Mouse (Mus musculus) kidney, postnatal 0 days (tissue): ENCODE measurements around the gene Gm14819. TPM values are rescaled to one million over a fixed set of nuclear protein-coding genes. Genes with fewer than 3 reads are reported as not detected.
"Not testable (repeated sequence)": the region's sequence is repeated elsewhere in the genome, so short reads cannot be mapped to it uniquely, and the experiment has no call there.

Experiments used
- ATAC-seq: fragments of 200-750 bp; cut with Nextera tagmentation; replicated peaks from 2 replicates; pipeline ENCODE4 v1.8.0; 2017; ENCODE audit warnings: low read depth, moderate number of reproducible peaks, moderate TSS enrichment, moderate library complexity; ENCODE audit not compliant: low FRiP score
- DNase-seq: peaks from one replicate; pipeline ENCODE4 v3.0.0-alpha.2; 2016; ENCODE audit warnings: low spot score
- H3K27ac ChIP-seq: fragments of 300-500 bp; sonication (generic); 2 replicates; pipeline ENCODE4 v1.5.1; 2014; ENCODE audit warnings: mild to moderate bottlenecking
- H3K27me3 ChIP-seq: fragments of 300-500 bp; sonication (generic); 2 replicates; pipeline ENCODE4 v1.6.1; 2014; ENCODE audit warnings: low read length, mixed read lengths; ENCODE audit not compliant: insufficient read depth
- H3K36me3 ChIP-seq: fragments of 300-500 bp; sonication (generic); 2 replicates; pipeline ENCODE4 v1.6.1; 2014; ENCODE audit warnings: low read length, mixed read lengths; ENCODE audit not compliant: insufficient read depth
- H3K4me1 ChIP-seq: fragments of 300-500 bp; sonication (generic); replicated peaks from 2 replicates; pipeline ENCODE4 v1.6.1; 2014; ENCODE audit warnings: antibody characterized with exemption, low read length, mixed read lengths; ENCODE audit not compliant: insufficient read depth
- H3K4me2 ChIP-seq: fragments of 300-500 bp; sonication (generic); 2 replicates; pipeline ENCODE4 v1.6.1; 2014; ENCODE audit warnings: mild to moderate bottlenecking, low read length, moderate library complexity, mixed read lengths
- H3K4me3 ChIP-seq: fragments of 300-500 bp; sonication (generic); replicated peaks from 2 replicates; pipeline ENCODE4 v1.5.1; 2014; ENCODE audit warnings: low read depth, low read length
- H3K9ac ChIP-seq: fragments of 300-500 bp; sonication (generic); 2 replicates; pipeline ENCODE4 v1.6.1; 2014; ENCODE audit warnings: low read depth, low read length
- H3K9me3 ChIP-seq: fragments of 300-500 bp; sonication (generic); replicated peaks from 2 replicates; pipeline ENCODE4 v1.6.1; 2016; ENCODE audit warnings: low read length, inconsistent platforms, mixed read lengths
- WGBS: fragments of 180-500 bp; shearing (Covaris S2); extraction: QIAGEN DNeasy Blood & Tissue Kit; methylation state at CpG from one replicate; pipeline ENCODE4 v1.1.7; 2014; 5-methylcytosine and 5-hydroxymethylcytosine counted together
- polyA plus RNA-seq: library from polyadenylated mRNA; unstranded; fragments of >200 nt; fragmentation: Nextera tagmentation; extraction: Ambion mirVana; gene quantifications from 2 replicates; pipeline ENCODE4 v1.2.1, GENCODE M21; 2015

The Gm14819 gene
- polyA plus RNA-seq: not detected in 2 replicates

GRCm38 (mm10) chrX:35403883-35404282, at the start of gene Gm14819:
Gene Gm14819, plus strand, starts transcription at chrX:35404183.
- DNase-seq, H3K4me1 ChIP-seq, H3K27me3 ChIP-seq, H3K36me3 ChIP-seq, H3K9ac ChIP-seq, H3K4me2 ChIP-seq, H3K4me3 ChIP-seq, ATAC-seq, H3K9me3 ChIP-seq, H3K27ac ChIP-seq: not testable (repeated sequence)
- no CpG with 5 or more reads among the region's 6 CpGs for WGBS
